8 mouse cellular contexts compared by ENCODE assay signal in the genomic region with DNA sequence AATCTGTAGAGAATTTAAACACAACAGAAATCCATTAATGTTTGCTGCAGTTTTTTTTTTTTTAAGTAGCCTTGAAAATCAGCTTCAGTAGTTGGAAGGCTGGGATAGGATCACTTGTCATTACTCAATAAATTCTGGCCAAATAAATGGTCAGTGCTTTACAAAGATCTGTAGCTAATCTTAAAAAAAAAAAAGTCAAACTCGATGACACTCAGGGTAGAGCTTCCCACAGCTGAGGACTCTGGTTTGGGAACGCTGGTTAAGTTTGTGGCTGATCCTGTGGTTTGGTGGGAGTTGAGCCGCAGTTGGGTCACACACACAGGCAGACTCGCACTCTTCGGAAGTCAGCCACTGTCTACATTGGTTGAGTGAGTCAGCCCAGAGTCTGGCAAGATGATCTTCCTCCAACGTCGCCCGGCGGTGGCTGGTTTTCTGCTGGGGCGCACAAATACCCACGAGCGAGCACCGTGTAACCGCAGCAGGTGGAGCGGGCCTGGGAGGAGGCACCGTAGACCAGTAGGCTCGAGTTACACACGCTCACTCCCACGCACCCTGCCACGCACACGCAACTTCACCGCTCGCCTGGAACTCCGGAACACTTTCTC.
DNase-seq lines count a peak whose midpoint lies in the region; ATAC-seq and TF ChIP-seq lines count a peak whose summit lies in the region.

No protein-coding gene starts in this region.

- no peak for ATAC-seq in embryonic facial prominence, embryonic 12.5 days (ENCODE audit: insufficient number of reproducible peaks, insufficient read depth, low FRiP score, low TSS enrichment)
- ATAC-seq in heart, embryonic 11.5 days (replicated peaks; ENCODE audit: insufficient number of reproducible peaks, low FRiP score, low TSS enrichment): no peak
- ATAC-seq in kidney, embryonic 14.5 days (ENCODE audit: low FRiP score, low TSS enrichment): no peak

- H3K36me3 ChIP-seq in testis, adult 2 months (ENCODE audit: control insufficient read depth, insufficient read depth, low read length): no peaks in the 10 kb centered on the region
- H3K36me3 ChIP-seq in embryonic facial prominence, embryonic 12.5 days: no peaks in the 10 kb centered on the region
- no peaks in the 10 kb centered on the region for H3K36me3 ChIP-seq in heart, embryonic 11.5 days (ENCODE audit: control insufficient read depth, insufficient read depth, low read length)
- no peaks in the 10 kb centered on the region for H3K36me3 ChIP-seq in kidney, embryonic 14.5 days (ENCODE audit: control insufficient read depth, insufficient read depth, low read length)

- peaks cover 4% of the 10 kb centered on the region for H3K27me3 ChIP-seq in testis, adult 2 months (ENCODE audit: control insufficient read depth, insufficient read depth, low read length)
- peaks cover 28% of the 10 kb centered on the region for H3K27me3 ChIP-seq in embryonic facial prominence, embryonic 12.5 days
- H3K27me3 ChIP-seq in heart, embryonic 11.5 days (ENCODE audit: control insufficient read depth, insufficient read depth, low read length): peaks cover 74% of the 10 kb centered on the region
- peaks cover 46% of the 10 kb centered on the region for H3K27me3 ChIP-seq in kidney, embryonic 14.5 days (ENCODE audit: control insufficient read depth, insufficient read depth, low read length)

- peak overlapping the region; percentile 52 for H3K4me3 ChIP-seq in testis, adult 2 months (ENCODE audit: control insufficient read depth, low read depth, low read length)
- peak overlapping the region; percentile 59 for H3K4me3 ChIP-seq in embryonic facial prominence, embryonic 12.5 days
- peak overlapping the region; percentile 56 for H3K4me3 ChIP-seq in heart, embryonic 11.5 days (ENCODE audit: low read depth, low read length)
- H3K4me3 ChIP-seq in kidney, embryonic 14.5 days (ENCODE audit: low read length): peak overlapping the region; percentile 60

- peak overlapping the region; percentile 98 for H3K4me2 ChIP-seq in embryonic facial prominence, embryonic 12.5 days (replicated peaks)
- H3K4me2 ChIP-seq in heart, embryonic 11.5 days: peak overlapping the region; percentile 99
- peak overlapping the region; percentile 99 for H3K4me2 ChIP-seq in kidney, embryonic 14.5 days (replicated peaks; ENCODE audit: low read depth, low read length)

- WGBS in embryonic facial prominence, embryonic 12.5 days: under 1% methylated on average over 24 of the region's 24 CpGs
- WGBS in heart, embryonic 11.5 days (ENCODE audit: insufficient replicate concordance): under 1% methylated on average over 24 of the region's 24 CpGs
- under 1% methylated on average over 24 of the region's 24 CpGs for WGBS in kidney, embryonic 14.5 days

- peak overlapping the region; percentile 49 for H3K9ac ChIP-seq in embryonic facial prominence, embryonic 12.5 days
- no peak overlapping the region for H3K9ac ChIP-seq in heart, embryonic 11.5 days (ENCODE audit: low read depth, low read length)
- no peak overlapping the region for H3K9ac ChIP-seq in kidney, embryonic 14.5 days (ENCODE audit: low read depth, low read length)

- TF ChIP-seq CTCF in testis, adult 2 months (IDR thresholded peaks at IDR 0.05; ENCODE audit: control insufficient read depth, insufficient read depth, insufficient replicate concordance, low read depth, low read length): no peak

- peaks cover 29% of the 10 kb centered on the region for H3K4me1 ChIP-seq in testis, adult 2 months (ENCODE audit: control insufficient read depth, insufficient read depth, low read length)
- H3K4me1 ChIP-seq in embryonic facial prominence, embryonic 12.5 days: peaks cover 8% of the 10 kb centered on the region; the same call in 1 of the 2 replicates
- H3K4me1 ChIP-seq in heart, embryonic 11.5 days (ENCODE audit: control insufficient read depth, insufficient read depth, low read length): peaks cover 16% of the 10 kb centered on the region
- H3K4me1 ChIP-seq in kidney, embryonic 14.5 days (ENCODE audit: control insufficient read depth, insufficient read depth, low read length): peaks cover 6% of the 10 kb centered on the region; the same call in 1 of the 2 replicates

- H3K27ac ChIP-seq in testis, adult 2 months (ENCODE audit: control insufficient read depth, insufficient read depth, low read depth, low read length): no peak overlapping the region
- no peak overlapping the region for H3K27ac ChIP-seq in embryonic facial prominence, embryonic 12.5 days
- no peak overlapping the region for H3K27ac ChIP-seq in heart, embryonic 11.5 days (ENCODE audit: low read depth, low read length)
- H3K27ac ChIP-seq in kidney, embryonic 14.5 days (ENCODE audit: low read depth, low read length): no peak overlapping the region

- H3K9me3 ChIP-seq in embryonic facial prominence, embryonic 12.5 days: no peaks in the 10 kb centered on the region
- no peaks in the 10 kb centered on the region for H3K9me3 ChIP-seq in heart, embryonic 11.5 days (replicated peaks; ENCODE audit: control insufficient read depth, low read length)
- H3K9me3 ChIP-seq in kidney, embryonic 14.5 days (ENCODE audit: control insufficient read depth, low read length): no peaks in the 10 kb centered on the region

- no peak for TF ChIP-seq POLR2A in testis, adult 2 months (IDR thresholded peaks at IDR 0.05; ENCODE audit: control insufficient read depth, low read depth, low read length)

- no peak for DNase-seq in testis, postnatal 10 days (ENCODE audit: low spot score)
- peak; percentile 58 for DNase-seq in lung, postnatal 25 days (ENCODE audit: low spot score)
- DNase-seq in spleen, adult 18-20 months: peak; percentile 65 to 67
- DNase-seq in MN1 (ENCODE audit: low spot score): no peak

Comparison
In these comparisons a context has a peak if more than half of its experiments do, and no peak if none do; other contexts are left out.
1. DNase-seq: peak in lung, postnatal 25 days (single experiment) and spleen, adult 18-20 months (2 of 2); none in testis, postnatal 10 days (single experiment) and MN1 (single experiment).
2. Peak in every context shown above with its lines, with median percentiles within 50 percentile points of each other: H3K4me3 ChIP-seq and H3K4me2 ChIP-seq.